Mouse (Mus musculus) embryo, embryonic 10.5 days (tissue): ENCODE measurements around the gene Sar1a.

ENCODE experiments used
- DNase-seq: peaks from one replicate; pipeline ENCODE4 v3.0.0-alpha.2; 2015; ENCODE audit warnings: low spot score

Sar1a gene

DNA sequence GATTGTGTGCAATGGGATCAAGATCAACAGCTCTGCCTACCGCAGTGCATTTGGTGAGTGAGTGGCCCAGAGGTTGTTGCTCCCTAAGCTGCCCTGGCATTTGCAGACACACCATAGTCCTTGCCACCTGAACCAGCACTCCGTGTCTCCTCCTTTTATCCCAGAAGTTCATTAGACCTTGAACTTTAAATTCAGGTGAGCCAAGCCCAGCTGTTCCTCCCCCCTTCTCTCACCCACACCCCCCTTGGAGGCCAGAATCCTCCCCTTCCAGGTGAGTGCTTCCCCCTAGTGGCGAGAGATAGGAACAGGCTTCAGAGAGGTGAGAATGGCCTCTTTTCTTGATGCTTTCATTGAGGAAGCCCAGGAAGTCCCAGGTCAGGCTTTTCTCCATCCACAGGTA is 54.3 kb downstream of the Sar1a start:
- DNase-seq: peak; percentile 63

DNA sequence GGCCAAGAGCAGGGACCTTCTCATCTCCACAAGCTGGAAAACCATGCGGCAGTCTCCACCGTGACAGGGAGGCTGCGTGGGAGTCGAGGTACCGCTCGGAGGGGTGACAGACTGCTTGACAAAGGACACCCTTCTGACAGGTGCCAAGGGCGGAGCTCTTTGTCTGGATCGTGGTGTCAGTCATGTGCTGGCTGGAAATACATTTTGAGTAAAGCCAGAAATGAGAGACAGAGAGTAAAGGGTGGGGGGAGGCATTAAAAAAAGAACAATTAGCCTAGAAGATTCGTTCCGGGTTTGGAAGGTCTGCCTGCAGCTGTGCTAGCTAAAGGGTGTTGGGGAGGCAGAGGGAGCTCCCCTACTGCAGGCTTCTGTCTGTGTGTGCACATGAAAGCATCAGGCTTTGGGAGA is 56.6 kb downstream of the Sar1a start:
- no peak for DNase-seq

DNA sequence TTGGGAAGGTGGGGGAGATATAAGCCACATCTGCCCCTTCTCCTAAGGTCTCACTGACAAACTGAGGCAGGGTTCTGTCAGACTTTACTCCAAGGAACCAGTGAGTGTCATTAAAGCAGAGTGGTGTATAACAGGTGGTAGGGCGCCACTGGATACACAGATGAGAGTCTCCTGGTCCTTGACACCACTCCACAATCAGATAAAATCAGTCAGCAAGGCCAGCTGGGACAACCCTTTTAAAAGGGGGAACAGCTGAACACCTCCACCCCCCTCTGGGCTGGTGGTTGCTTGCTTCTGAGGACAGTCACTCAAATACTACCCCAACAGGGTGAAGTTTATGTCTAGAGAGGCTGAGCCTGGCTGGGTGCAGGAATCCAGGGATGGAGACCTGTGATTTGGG is 57.4 kb downstream of the Sar1a start:
- DNase-seq: no peak

GRCm38 (mm10) chr10:61738126-61738525 is 58.0 kb downstream of the Sar1a start:
- no peak for DNase-seq

DNA sequence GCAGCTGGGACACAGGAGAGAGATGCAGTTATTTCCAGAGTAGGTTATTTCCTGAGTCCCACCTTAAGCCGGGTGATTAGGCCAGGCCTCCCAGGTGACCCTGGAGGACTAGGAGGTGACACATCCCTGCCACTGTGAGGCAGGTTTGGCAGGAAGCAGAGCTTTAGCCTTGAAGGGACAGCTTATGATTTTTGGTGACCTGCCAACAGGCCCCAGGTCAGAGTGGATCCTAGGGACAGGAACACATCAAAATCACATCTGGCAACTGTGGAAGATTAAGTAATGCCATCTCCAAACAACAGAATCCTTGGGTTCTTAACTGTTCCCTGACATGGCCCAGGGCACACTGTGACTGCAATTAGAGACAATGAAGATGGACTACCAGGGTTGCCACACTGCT is 61.2 kb downstream of the Sar1a start:
- DNase-seq: no peak

GRCm38 (mm10) chr10:61741873-61742272 is 61.8 kb downstream of the Sar1a start:
- DNase-seq: no peak

DNA sequence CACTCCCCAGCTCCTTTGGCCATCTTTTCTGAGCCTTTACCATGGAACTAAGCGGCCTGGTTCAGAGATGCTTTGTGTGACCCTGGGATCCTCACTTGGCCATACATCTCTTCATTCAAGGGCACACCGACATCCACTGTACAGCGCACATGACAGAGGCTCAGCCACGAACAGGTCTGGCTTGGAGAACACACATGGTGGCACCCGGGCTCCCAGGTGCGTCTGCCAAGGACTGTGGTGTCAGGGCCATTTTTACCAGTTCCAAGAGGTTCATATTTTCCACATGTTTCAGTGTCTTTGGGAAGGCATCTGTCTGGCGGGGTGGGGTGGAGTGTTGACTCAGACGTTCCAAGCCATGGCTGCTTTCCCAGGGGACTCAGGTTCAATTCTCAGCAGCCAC is 62.2 kb downstream of the Sar1a start:
- DNase-seq: no peak
